Mouse (Mus musculus): ENCODE measurements around the gene Dbn1.

Dbn1 gene

GRCm38 (mm10) chr13:55478036-55478435 is 9.9 kb downstream of the Dbn1 start:
- DNase-seq (ENCODE audit: low spot score in 2 of 2), result no peak

- DNase-seq (ENCODE audit: low spot score in 2 of 2), result no peak
These were observed 10.4 kb downstream of the Dbn1 start for GRCm38 (mm10) chr13:55477492-55477891.

GRCm38 (mm10) chr13:55476256-55476655 is 11.7 kb downstream of the Dbn1 start:
- no peak for DNase-seq (ENCODE audit: low spot score in 2 of 2)

- DNase-seq (ENCODE audit: low spot score in 2 of 2), result no peak
These were observed 12.2 kb downstream of the Dbn1 start for GRCm38 (mm10) chr13:55475750-55476149.

- DNase-seq (ENCODE audit: low spot score in 2 of 2), result peak in 1 of 2 experiments; percentile 78
These were observed 13.3 kb downstream of the Dbn1 start for GRCm38 (mm10) chr13:55474621-55475069.

GRCm38 (mm10) chr13:55473961-55474360 is 13.9 kb downstream of the Dbn1 start:
- no peak for DNase-seq (ENCODE audit: low spot score in 2 of 2)

GRCm38 (mm10) chr13:55473076-55473831 is 14.7 kb downstream of the Dbn1 start:
- DNase-seq (ENCODE audit: low spot score in 2 of 2), result no peak

GRCm38 (mm10) chr13:55472132-55473022 is 15.5 kb downstream of the Dbn1 start:
- DNase-seq (ENCODE audit: low spot score in 2 of 2), result peak; percentile 74 to 80

- DNase-seq (ENCODE audit: low spot score in 2 of 2), result no peak
These were observed 16.1 kb downstream of the Dbn1 start for GRCm38 (mm10) chr13:55471819-55472131.

GRCm38 (mm10) chr13:55471156-55471818 is 16.6 kb downstream of the Dbn1 start:
- no peak for DNase-seq (ENCODE audit: low spot score in 2 of 2)

GRCm38 (mm10) chr13:55470372-55470771 is 17.5 kb downstream of the Dbn1 start:
- no peak for DNase-seq (ENCODE audit: low spot score in 2 of 2)

GRCm38 (mm10) chr13:55468851-55469560 is 18.9 kb downstream of the Dbn1 start:
- DNase-seq (ENCODE audit: low spot score in 2 of 2), result no peak

GRCm38 (mm10) chr13:55465830-55466440 is 22.0 kb downstream of the Dbn1 start:
- no peak for DNase-seq (ENCODE audit: low spot score in 2 of 2)

GRCm38 (mm10) chr13:55465184-55465583 is 22.7 kb downstream of the Dbn1 start:
- no peak for DNase-seq (ENCODE audit: low spot score in 2 of 2)

GRCm38 (mm10) chr13:55464027-55464884 is 23.7 kb downstream of the Dbn1 start, which contains the start of gene Prr7:
Prr7 (plus strand) TSS chr13:55464267.
- DNase-seq (ENCODE audit: low spot score in 2 of 2), result peak; percentile 64 to 82

GRCm38 (mm10) chr13:55463399-55464026 is 24.4 kb downstream of the Dbn1 start:
- DNase-seq (ENCODE audit: low spot score in 2 of 2), result no peak

- no peak for DNase-seq (ENCODE audit: low spot score in 2 of 2)
These were observed 24.9 kb downstream of the Dbn1 start for GRCm38 (mm10) chr13:55462965-55463364.

GRCm38 (mm10) chr13:55451785-55452549 is 35.9 kb downstream of the Dbn1 start:
- DNase-seq (ENCODE audit: low spot score in 2 of 2), result no peak

- DNase-seq (ENCODE audit: low spot score in 2 of 2), result no peak
These were observed 36.6 kb downstream of the Dbn1 start for GRCm38 (mm10) chr13:55451296-55451695.
